Mouse (Mus musculus) limb, embryonic 13.5 days (tissue): ENCODE measurements around the gene Faf2. TPM values are rescaled to one million over a fixed set of nuclear protein-coding genes. Genes with fewer than 3 reads are reported as not detected.

Experiments
- ATAC-seq: fragments of 200-750 bp; cut with Nextera tagmentation; 2 replicates; pipeline ENCODE4 v1.8.0; 2017; ENCODE audit warnings: low read depth, moderate number of reproducible peaks, moderate TSS enrichment; ENCODE audit not compliant: low FRiP score
- H3K27ac ChIP-seq: fragments of 300-500 bp; sonication (generic); 2 replicates; pipeline ENCODE4 v1.5.1; 2015; ENCODE audit warnings: inconsistent platforms, mild to moderate bottlenecking, moderate library complexity
- H3K27me3 ChIP-seq: fragments of 300-500 bp; sonication (generic); 2 replicates; pipeline ENCODE4 v1.6.1; 2015; ENCODE audit warnings: mild to moderate bottlenecking, inconsistent platforms
- H3K36me3 ChIP-seq: fragments of 300-500 bp; sonication (generic); 2 replicates; pipeline ENCODE4 v1.6.1; 2015; ENCODE audit warnings: inconsistent platforms, mild to moderate bottlenecking, moderate library complexity
- H3K4me1 ChIP-seq: fragments of 300-500 bp; sonication (generic); 2 replicates; pipeline ENCODE4 v1.6.1; 2015; ENCODE audit warnings: inconsistent platforms
- H3K4me2 ChIP-seq: fragments of 300-500 bp; sonication (generic); replicated peaks from 2 replicates; pipeline ENCODE4 v1.6.1; 2015; ENCODE audit warnings: inconsistent platforms, mild to moderate bottlenecking, moderate library complexity
- H3K4me3 ChIP-seq: fragments of 300-500 bp; sonication (generic); 2 replicates; pipeline ENCODE4 v1.5.1; 2015; ENCODE audit warnings: moderate library complexity, mild to moderate bottlenecking, inconsistent platforms
- H3K9ac ChIP-seq: fragments of 300-500 bp; sonication (generic); 2 replicates; pipeline ENCODE4 v1.6.1; 2015; ENCODE audit warnings: mild to moderate bottlenecking, inconsistent platforms
- H3K9me3 ChIP-seq: fragments of 300-500 bp; sonication (generic); 2 replicates; pipeline ENCODE4 v1.6.1; 2016; ENCODE audit warnings: inconsistent platforms
- WGBS: fragments of 180-500 bp; shearing (Covaris S2); methylation state at CpG from one replicate; pipeline ENCODE4 v1.1.7; 2015; 5-methylcytosine and 5-hydroxymethylcytosine counted together
- polyA plus RNA-seq: library from polyadenylated mRNA; unstranded; fragments of >200 nt; fragmentation: Nextera tagmentation; extraction: Ambion mirVana; gene quantifications from 2 replicates; pipeline ENCODE4 v1.2.1, GENCODE M21; 2015

Faf2 gene
- polyA plus RNA-seq, 1 experiment from 2014 or later: 85.8 TPM

DNA sequence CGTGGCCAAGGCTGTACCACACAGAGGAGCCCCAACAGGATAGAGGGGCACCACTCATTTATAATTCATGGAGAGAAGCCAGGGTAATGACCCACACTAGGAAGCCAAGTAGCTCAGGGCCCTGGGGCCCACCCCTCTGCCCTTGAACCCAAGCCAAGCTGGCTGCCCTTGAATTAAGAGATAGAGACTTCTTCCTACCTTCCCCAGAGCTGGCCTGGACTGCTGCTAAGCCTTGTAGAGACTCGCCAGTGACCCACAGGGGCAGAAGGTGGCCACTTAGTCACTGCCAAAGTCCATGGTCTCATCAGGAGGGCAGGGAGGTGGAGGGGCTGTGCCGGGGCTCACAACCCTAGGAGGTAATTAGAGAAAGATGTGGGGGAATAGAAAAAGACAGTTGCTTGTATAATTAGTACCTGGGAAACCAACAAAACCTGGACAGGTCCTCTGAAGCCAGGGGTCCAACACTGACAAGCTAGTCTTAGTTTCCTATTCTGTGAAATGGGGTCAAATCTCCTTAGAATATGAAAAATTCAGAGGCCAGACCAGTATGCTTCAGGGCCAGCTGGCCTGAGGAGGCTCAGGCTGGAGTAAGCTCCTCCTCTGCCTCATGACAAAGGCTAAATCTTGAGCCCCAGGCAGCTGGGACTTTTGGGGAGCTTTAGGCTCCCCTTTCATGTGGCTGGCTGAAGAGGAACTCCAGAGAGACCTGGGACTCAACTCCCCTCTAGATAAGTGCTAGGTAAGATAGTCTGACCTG lies 62.7 kb downstream of the Faf2 start:
- Histone ChIP-seq H3K4me1 (peaks cover 32% of the 10 kb centered on the region), H3K27ac (0 out of 2 replicates have a peak overlapping the region, but pooled peaks have one; percentile 39), H3K4me3 (no peak overlapping the region), H3K4me2 (peak overlapping the region; percentile 86), H3K9ac (0 out of 2 replicates have a peak overlapping the region, but pooled peaks have one; percentile 98), H3K36me3 (peaks cover 53% of the 10 kb centered on the region), H3K9me3 (no peaks in the 10 kb centered on the region), H3K27me3 (no peaks in the 10 kb centered on the region)
- no peak for ATAC-seq
- 60% methylated on average over 3 of the region's 3 CpGs for WGBS

DNA sequence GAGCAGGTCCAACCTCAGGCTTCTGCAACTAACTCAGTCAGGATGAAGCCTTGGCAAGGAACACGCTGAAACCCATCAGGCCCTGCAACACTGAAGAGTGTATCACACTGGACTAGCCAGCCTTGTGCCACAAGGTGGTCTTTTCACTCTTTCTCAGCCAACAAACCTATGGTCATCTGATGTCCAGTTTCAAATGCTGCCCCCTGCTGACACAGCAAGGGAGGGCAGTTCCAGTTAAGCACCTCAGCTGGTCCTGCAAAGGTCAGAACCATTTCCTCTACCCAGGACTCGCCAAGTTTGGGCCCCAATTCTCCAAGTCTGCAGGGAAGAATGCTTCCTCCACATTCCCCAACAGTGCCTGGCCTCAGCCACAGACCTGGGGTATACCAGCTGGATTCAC lies 63.6 kb downstream of the Faf2 start:
- Histone ChIP-seq H3K4me2 (peak overlapping the region; percentile 86), H3K4me1 (peaks cover 32% of the 10 kb centered on the region), H3K27me3 (no peaks in the 10 kb centered on the region), H3K4me3 (peak overlapping the region; percentile 92), H3K27ac (no peak overlapping the region), H3K9ac (peak overlapping the region; percentile 98), H3K9me3 (no peaks in the 10 kb centered on the region), H3K36me3 (peaks cover 47% of the 10 kb centered on the region)
- 44% methylated on average over 2 of the region's 2 CpGs for WGBS
- ATAC-seq: no peak

DNA sequence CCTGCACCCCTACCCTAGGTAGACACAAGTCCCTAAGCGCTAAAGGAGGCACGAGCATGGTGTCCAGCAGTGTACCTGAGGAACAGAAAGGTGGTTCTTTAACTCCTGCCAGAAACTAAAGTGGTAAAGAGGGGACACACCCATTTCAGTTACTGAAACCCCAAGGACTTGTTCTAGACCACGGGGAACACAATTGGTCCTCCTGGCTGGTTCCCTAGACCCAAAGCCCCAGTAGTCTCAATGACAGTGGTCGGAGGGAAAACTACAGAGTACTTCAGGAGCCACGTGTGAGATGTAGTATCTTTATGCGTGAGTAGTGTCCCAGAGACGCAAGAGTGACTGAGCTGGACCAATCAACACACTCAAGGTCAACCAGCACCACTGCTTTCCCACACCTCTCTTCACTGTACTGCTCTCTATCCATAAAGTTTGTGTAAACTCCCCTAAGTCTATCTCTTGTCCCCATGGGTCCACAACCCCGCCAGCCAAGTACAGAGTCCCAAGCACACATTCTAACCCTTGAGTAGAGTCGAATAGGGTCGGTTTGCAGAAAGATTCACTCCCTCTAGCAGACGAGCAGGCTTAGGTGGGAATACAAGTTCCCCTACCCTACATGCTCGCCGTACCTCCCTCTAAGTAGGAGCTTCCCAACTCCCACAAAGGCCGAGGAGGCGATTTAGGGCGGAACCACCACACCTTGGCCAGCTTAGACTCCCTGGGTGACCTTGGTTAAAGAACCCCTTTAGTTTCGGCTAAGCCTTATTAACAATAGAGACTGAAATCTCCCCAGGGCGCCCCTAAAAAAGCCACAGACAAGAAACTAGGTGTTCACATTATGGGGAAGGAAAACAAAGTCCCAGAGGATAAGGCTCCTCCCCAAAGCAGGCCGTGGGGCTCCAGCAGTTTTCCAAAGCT lies 64.8 kb downstream of the Faf2 start:
- peaks cover 37% of the 10 kb centered on the region for H3K4me1 ChIP-seq
- no peak for ATAC-seq
- peak overlapping the region; percentile 98 for H3K9ac ChIP-seq
- peak overlapping the region; percentile 98 for H3K27ac ChIP-seq
- H3K4me2 ChIP-seq: peak overlapping the region; percentile 86
- H3K27me3 ChIP-seq: no peaks in the 10 kb centered on the region
- 5% methylated on average over 19 of the region's 19 CpGs for WGBS
- H3K4me3 ChIP-seq: peak overlapping the region; percentile 92
- no peaks in the 10 kb centered on the region for H3K9me3 ChIP-seq
- peaks cover 35% of the 10 kb centered on the region for H3K36me3 ChIP-seq

DNA sequence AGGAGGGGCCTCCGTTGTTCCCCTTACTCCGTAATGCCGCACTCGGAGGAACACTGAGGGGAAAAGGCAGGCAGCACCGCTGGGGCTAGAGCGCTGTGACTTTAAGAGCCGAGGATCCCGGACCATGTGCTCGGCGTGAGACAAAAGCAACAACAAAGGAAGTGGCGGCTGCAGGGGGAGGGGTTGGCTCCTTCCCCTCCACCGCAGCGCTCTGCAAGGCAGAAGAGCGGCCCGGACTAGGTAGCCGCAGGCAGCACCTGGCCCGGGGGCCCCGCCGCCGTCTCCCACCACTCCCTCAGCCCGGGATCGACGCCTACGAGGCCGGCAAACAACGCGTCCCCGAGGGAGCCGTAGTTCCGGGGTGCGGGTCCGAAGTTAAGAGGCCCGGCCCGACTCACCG lies 65.5 kb downstream of the Faf2 start:
- Histone ChIP-seq H3K36me3 (peaks cover 28% of the 10 kb centered on the region), H3K4me1 (peaks cover 42% of the 10 kb centered on the region), H3K4me2 (peak overlapping the region; percentile 86), H3K27ac (peak overlapping the region; percentile 98), H3K4me3 (peak overlapping the region; percentile 92), H3K27me3 (no peaks in the 10 kb centered on the region), H3K9me3 (no peaks in the 10 kb centered on the region), H3K9ac (peak overlapping the region; percentile 98)
- ATAC-seq: peak; percentile 55
- under 1% methylated on average over 30 of the region's 35 CpGs for whole genome bisulfite sequencing

DNA sequence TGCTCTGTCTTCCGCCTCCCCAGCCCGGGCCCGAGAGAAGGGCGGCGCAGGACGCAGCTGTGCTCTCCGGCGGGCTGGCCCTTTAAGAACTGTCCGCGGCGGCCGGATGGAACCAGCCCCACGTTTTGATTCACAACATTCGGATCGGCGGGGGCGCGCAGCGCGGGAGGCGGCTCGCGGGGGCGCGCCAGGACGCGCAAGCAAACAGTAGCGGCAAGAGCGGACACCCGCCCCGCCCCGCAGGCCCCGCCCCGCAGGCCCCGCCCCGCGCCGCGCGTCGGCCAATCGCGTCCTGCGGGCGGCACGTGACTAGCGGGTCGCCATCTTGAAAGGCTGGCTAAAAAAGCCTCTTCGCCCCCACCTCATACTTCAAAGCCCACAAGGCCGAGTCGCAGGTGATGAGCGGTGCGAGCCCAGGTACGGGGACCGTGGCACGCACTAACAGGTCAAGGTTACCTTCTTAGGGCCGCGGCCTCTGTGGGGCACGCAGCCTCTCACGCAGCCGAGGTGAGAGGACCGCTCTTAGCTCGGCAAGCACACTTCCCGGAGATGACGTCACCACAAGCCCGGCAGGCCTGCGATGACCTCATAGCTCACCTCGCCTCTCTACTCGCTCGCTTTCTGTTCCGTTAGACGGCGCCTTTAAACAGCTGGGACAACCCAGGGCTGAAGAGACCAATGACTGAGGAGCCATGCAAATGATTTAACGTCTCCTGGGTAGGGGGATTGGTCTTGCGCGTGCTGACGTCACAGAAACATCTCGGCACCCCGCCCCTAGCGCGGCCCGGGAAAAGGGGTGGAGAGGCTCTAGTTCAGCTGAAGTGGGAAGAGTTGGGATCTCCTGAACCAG lies 66.2 kb downstream of the Faf2 start:
- H3K36me3 ChIP-seq: peaks cover 21% of the 10 kb centered on the region
- no peaks in the 10 kb centered on the region for H3K27me3 ChIP-seq
- no peaks in the 10 kb centered on the region for H3K9me3 ChIP-seq
- H3K9ac ChIP-seq: peak overlapping the region; percentile 98
- H3K4me3 ChIP-seq: peak overlapping the region; percentile 92
- peak overlapping the region; percentile 98 for H3K27ac ChIP-seq
- H3K4me2 ChIP-seq: peak overlapping the region; percentile 86
- ATAC-seq: peak; percentile 93
- peaks cover 49% of the 10 kb centered on the region for H3K4me1 ChIP-seq
- under 1% methylated on average over 81 of the region's 82 CpGs for WGBS

DNA sequence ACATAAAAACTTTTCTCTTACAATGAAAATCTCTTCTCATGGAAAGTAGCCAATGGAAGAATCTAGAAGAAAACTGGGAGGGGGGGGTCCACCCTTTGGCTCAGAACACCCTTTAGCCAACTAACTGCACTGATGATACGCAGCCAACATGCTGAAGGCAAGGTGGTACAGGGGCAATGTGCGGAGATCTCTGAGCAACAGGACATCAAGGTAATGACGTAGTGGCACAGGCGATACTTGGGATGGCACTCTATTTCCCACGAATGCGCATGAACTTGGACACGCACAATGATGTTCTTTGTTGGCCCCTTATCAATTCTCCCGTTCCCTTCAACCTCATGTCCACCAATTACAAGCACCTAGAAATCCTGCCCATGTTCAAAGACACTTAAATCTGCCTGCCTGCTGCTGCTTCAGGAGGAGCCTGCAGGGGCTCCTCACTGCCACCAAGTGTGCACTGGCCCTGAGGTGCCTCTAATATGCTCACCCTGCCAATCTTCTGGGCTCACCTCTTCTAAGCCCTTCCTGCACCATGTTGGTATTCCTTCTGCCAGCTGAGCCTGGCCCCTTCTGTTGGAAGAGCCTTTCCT lies 68.7 kb downstream of the Faf2 start:
- ATAC-seq: no peak
- no peaks in the 10 kb centered on the region for H3K27me3 ChIP-seq
- no peak overlapping the region for H3K9ac ChIP-seq
- 97% methylated on average over 8 of the region's 8 CpGs for WGBS
- peaks cover 44% of the 10 kb centered on the region for H3K4me1 ChIP-seq
- H3K36me3 ChIP-seq: no peaks in the 10 kb centered on the region
- H3K27ac ChIP-seq: no peak overlapping the region
- H3K4me3 ChIP-seq: no peak overlapping the region
- no peaks in the 10 kb centered on the region for H3K9me3 ChIP-seq
- H3K4me2 ChIP-seq: no peak overlapping the region

DNA sequence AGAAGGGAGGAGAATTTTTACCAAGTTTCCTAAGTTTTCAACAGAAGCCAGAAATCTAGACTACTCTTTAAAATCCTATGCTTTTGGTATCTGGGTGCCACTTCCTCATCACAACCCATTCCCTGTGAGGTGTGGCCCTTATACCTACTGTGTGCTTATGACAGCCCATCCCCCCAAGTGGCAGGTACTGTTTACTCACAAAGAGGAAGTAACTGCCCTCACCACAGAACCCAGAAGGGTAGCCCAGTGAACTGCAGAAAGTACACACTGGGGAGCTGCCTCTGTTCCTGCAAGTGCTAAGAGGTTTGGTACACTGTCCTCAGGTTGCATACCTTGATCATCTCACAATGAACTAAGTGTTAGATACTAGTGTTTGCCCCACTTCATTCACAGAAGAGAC lies 70.2 kb downstream of the Faf2 start:
- H3K9me3 ChIP-seq: no peaks in the 10 kb centered on the region
- ATAC-seq: no peak
- H3K4me1 ChIP-seq: peaks cover 31% of the 10 kb centered on the region
- H3K4me3 ChIP-seq: peak overlapping the region; percentile 96
- no peaks in the 10 kb centered on the region for H3K27me3 ChIP-seq
- no peaks in the 10 kb centered on the region for H3K36me3 ChIP-seq
- H3K27ac ChIP-seq: no peak overlapping the region
- peak overlapping the region; percentile 94 for H3K9ac ChIP-seq
- H3K4me2 ChIP-seq: peak overlapping the region; percentile 98

DNA sequence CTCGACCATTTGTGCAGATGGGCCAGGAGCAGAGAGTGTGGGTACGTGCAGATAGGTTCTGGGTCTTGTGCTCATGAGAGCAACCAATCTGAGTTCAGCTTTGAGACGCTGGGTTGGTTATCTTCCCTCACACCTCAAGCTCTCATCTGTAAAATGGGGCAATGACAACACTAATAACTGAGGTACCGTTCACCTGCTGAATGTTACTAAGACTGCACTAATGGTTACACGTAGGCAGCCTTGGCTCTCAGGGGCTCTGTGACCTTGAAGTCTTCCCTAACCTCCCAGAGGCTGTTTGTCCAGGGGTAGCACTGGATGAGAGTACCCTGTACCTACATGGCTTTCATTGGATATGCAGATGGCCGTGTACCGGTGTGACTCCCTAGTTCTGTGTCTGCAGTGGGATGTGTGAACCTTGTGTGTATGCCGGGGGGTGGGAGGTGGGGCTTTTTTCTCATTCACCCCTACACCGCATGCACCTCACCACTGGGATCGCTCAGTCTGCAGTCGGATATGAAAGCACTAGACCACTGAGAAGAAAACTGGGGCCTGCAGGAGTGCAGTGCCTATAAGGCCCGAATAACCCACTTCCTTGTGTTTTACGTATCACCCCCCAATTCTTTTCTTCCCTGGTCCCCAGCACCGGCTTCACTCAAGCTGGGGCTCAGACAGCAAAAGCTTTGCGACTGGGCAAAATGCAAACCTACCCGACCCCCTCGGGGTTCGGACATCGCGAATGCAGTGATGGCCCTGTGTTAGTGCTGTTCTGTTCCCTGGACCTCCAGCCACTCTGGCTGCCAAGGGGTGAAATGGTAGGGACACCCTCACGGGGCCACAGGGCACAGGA lies 71.3 kb downstream of the Faf2 start:
- ATAC-seq: no peak
- 14% methylated on average over 21 of the region's 21 CpGs for whole genome bisulfite sequencing
- peak overlapping the region; percentile 94 for H3K9ac ChIP-seq
- no peaks in the 10 kb centered on the region for H3K36me3 ChIP-seq
- peaks cover 31% of the 10 kb centered on the region for H3K4me1 ChIP-seq
- peak overlapping the region; percentile 87 for H3K27ac ChIP-seq
- H3K9me3 ChIP-seq: no peaks in the 10 kb centered on the region
- no peaks in the 10 kb centered on the region for H3K27me3 ChIP-seq
- peak overlapping the region; percentile 96 for H3K4me3 ChIP-seq
- H3K4me2 ChIP-seq: peak overlapping the region; percentile 98

DNA sequence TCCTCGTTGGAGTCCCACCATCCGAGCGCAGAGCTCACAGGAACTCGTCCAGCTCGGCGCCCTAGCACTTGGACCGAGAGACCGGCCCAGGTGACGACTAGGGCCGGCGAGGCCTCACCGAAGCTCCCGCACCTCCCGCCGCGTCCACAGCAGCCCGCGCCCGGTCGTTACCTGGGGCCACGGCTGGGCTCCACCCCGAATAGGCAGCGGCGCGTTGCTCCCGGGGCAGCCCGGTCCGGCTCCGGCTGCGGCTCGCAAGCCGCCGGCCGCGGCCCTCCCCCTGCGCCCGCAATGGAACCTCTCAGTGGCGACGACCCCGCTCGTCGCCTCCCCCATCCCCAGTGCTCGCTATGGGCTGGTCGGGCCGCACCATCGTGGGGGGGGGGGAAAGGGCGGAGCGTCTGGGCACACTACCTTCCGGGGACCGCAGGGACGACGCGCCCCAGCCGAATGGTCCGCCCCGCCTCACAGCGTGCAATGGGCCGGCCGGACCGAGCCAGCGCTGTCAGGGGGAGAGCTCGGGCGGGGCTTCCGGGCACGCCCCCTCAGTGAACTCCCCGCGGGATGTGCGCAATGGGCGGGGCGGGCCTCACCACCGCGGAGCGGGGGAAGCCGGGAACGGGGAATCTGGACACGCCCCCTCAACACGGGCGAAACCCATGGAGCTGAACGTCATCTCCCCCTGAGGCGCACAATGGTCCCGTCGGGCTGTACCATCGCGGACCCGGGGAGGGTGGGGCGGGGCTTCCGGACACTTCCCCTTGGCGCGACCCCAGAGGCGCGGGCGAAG lies 72.2 kb downstream of the Faf2 start, which contains the start of gene Rnf44:
Gene Rnf44, minus strand, starts transcription at position 350 of the 790 bp plus-strand sequence.
- WGBS: under 1% methylated on average over 83 of the region's 92 CpGs
- Histone ChIP-seq H3K4me2 (peak within 1 kb of the TSS; percentile 98), H3K27me3 (no peaks in the 10 kb centered on the region), H3K9me3 (no peaks in the 10 kb centered on the region), H3K4me3 (peak within 1 kb of the TSS; percentile 96), H3K27ac (peak within 1 kb of the TSS; percentile 87), H3K36me3 (no peaks in the 10 kb centered on the region), H3K9ac (peak within 1 kb of the TSS; percentile 94), H3K4me1 (peaks cover 25% of the 10 kb centered on the region)
- peak; percentile 99 for ATAC-seq

DNA sequence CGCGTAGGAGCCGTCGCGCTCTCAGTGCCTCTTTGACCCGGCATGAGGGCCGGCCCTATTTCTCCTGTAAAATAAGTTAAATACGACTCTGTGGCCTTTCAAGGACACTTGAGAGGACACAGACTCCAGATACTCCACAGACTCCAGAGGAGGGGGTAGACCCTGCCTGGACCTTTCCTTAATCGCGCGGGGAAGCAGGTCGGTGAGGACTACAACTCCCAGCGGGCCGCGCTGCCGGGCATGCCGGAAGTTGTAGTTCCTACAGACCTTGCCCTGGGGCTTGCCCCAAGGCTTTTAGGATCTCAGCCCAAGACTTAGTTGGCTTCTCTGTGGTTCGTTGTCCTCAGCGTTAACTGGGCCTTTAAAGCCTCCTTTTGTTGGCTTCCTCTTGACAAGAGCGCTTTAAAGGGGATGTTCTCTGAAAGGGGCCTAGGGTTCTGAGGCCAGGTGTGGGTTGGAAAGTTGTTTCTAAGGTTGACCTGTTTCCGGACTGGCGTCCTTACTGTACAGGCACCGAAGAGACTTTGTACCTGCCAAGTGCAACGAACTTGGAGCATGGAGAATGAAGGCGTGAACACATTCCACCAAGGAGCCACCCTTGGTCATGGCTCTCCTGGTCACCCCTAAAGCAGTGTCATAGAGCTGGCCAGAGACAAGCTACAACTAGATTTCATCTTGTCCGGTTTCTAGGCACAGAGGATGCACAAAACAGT lies 72.9 kb downstream of the Faf2 start:
- Histone ChIP-seq H3K4me3 (peak overlapping the region; percentile 96), H3K4me1 (peaks cover 24% of the 10 kb centered on the region), H3K9me3 (no peaks in the 10 kb centered on the region), H3K27ac (peak overlapping the region; percentile 87), H3K36me3 (no peaks in the 10 kb centered on the region), H3K9ac (peak overlapping the region; percentile 66), H3K27me3 (no peaks in the 10 kb centered on the region), H3K4me2 (peak overlapping the region; percentile 63)
- 16% methylated on average over 26 of the region's 26 CpGs for WGBS
- peak; percentile 79 for ATAC-seq
